Mouse (Mus musculus) C2C12 (cell line): ENCODE results near the gene Hectd4.

Experiments
- CEBPB ChIP-seq: IDR thresholded peaks from one replicate; pipeline ENCODE4 v1.6.1; 2011; ENCODE audit warnings: low read depth, mild to moderate bottlenecking, control low read depth, moderate library complexity
- CTCF ChIP-seq: IDR thresholded peaks from one replicate; pipeline ENCODE4 v1.5.1; 2011; ENCODE audit not compliant: control insufficient read depth, insufficient read depth, insufficient read length
- MAX ChIP-seq: IDR thresholded peaks from one replicate; pipeline ENCODE4 v1.6.1; 2011; ENCODE audit warnings: mild to moderate bottlenecking, control low read depth
- USF1 ChIP-seq: IDR thresholded peaks from one replicate; pipeline ENCODE4 v1.6.1; 2011; ENCODE audit warnings: low read depth, mild to moderate bottlenecking, control low read depth, moderate library complexity

- TF ChIP-seq MAX (no peak), CTCF (no peak), USF1 (no peak), CEBPB (no peak)
These were observed 21.2 kb downstream of the Hectd4 start for GRCm38 (mm10) chr5:121241182-121241581.
